Mouse (Mus musculus) embryonic facial prominence, embryonic 15.5 days (tissue): ENCODE results near the gene Wdr95. TPM values are rescaled to one million over a fixed set of nuclear protein-coding genes. Genes with fewer than 3 reads are reported as not detected.
A peak's percentile ranks its signal among the peaks of the same experiment; 100 is the strongest.

Experiments
- ATAC-seq: fragments of 200-750 bp; cut with Nextera tagmentation; 2 replicates; pipeline ENCODE4 v1.8.0; 2017; ENCODE audit warnings: low read depth, moderate TSS enrichment; ENCODE audit not compliant: insufficient number of reproducible peaks, low FRiP score, low TSS enrichment
- H3K27ac ChIP-seq: fragments of 300-500 bp; sonication (generic); replicated peaks from 2 replicates; pipeline ENCODE4 v1.5.1; 2015; ENCODE audit warnings: mild to moderate bottlenecking, inconsistent platforms
- H3K27me3 ChIP-seq: fragments of 300-500 bp; sonication (generic); 2 replicates; pipeline ENCODE4 v1.6.1; 2015; ENCODE audit warnings: inconsistent platforms
- H3K36me3 ChIP-seq: fragments of 300-500 bp; sonication (generic); 2 replicates; pipeline ENCODE4 v1.6.1; 2015; ENCODE audit warnings: mild to moderate bottlenecking, inconsistent platforms
- H3K4me1 ChIP-seq: fragments of 300-500 bp; sonication (generic); 2 replicates; pipeline ENCODE4 v1.6.1; 2015; ENCODE audit warnings: inconsistent platforms
- H3K4me2 ChIP-seq: fragments of 300-500 bp; sonication (generic); replicated peaks from 2 replicates; pipeline ENCODE4 v1.6.1; 2015; ENCODE audit warnings: mild to moderate bottlenecking, inconsistent platforms
- H3K4me3 ChIP-seq: fragments of 300-500 bp; sonication (generic); replicated peaks from 2 replicates; pipeline ENCODE4 v1.5.1; 2015; ENCODE audit warnings: mild to moderate bottlenecking, inconsistent platforms
- H3K9ac ChIP-seq: fragments of 300-500 bp; sonication (generic); 2 replicates; pipeline ENCODE4 v1.6.1; 2015; ENCODE audit warnings: inconsistent platforms
- H3K9me3 ChIP-seq: fragments of 300-500 bp; sonication (generic); replicated peaks from 2 replicates; pipeline ENCODE4 v1.6.1; 2016; ENCODE audit warnings: inconsistent platforms
- WGBS: fragments of 180-500 bp; shearing (Covaris S2); methylation state at CpG from one replicate; pipeline ENCODE4 v1.1.7; 2015; 5-methylcytosine and 5-hydroxymethylcytosine counted together
- polyA plus RNA-seq: library from polyadenylated mRNA; unstranded; fragments of >200 nt; fragmentation: Nextera tagmentation; extraction: Ambion mirVana; gene quantifications from 2 replicates; pipeline ENCODE4 v1.2.1, GENCODE M21; 2015

Wdr95 gene
- polyA plus RNA-seq, 1 experiment from 2014 or later = 1.5 TPM

DNA sequence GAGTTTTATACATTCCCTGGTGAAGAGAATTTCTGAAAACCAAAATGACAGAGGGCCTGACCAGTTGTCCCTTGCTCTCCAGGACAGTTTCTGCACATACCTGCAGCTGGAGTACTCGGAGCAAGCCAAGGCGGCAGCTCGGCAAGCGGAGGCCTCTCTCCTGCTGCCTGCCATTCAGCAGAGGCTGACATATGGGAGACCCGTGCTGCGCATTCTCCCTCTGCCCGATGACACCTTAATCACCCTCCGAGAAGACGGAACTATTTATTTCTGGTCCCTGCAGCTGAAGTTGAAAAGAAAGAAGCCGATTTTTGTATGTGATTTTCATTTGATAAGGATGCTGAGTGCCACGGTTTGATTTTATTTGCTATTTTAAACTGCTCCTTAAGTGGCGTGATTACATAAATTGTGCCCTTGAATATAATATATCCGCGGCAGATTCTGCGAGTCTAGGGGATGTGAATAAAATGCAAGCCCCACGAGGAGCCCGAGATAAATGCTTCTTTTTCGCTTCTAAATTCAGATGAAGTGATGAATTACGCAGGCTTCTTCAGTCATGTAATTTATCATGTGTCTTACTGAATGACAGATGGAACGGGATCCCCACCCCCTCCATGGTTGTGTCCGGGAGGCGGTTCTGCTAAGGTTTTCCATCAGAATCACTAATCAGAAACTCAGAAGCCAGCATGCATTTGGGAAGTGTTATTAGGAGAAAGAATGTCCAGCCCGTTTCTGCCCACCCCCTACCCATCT lies 24.9 kb upstream of the Wdr95 start:
- 66% methylated on average over 23 of the region's 23 CpGs for WGBS
- Histone ChIP-seq H3K27ac (no peak overlapping the region), H3K9me3 (no peaks in the 10 kb centered on the region), H3K4me1 (no peaks in the 10 kb centered on the region), H3K9ac (no peak overlapping the region), H3K27me3 (no peaks in the 10 kb centered on the region), H3K4me2 (no peak overlapping the region), H3K4me3 (no peak overlapping the region), H3K36me3 (no peaks in the 10 kb centered on the region)
- ATAC-seq = no peak

DNA sequence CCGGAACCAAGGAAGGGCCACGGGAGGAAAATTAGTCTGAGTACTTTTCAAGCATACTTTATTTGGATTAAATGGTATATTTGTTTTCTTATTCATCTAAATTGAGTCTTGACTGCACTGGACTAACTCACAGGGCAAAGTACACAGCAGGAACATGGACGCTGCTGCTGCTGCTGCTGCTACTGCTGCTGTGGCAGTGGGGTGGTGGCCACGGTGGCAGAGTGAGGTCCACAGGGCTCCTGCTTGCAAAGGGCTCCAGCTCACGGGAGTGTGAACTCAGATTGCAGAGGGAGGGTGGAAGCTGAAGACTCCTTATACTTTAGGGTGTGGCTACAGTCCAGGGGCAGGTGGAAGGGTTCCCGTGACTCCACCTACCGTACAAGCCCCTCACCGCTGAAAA lies 23.5 kb upstream of the Wdr95 start:
- no peak overlapping the region for H3K9ac ChIP-seq
- no peaks in the 10 kb centered on the region for H3K27me3 ChIP-seq
- no peaks in the 10 kb centered on the region for H3K9me3 ChIP-seq
- H3K4me2 ChIP-seq = no peak overlapping the region
- no peak overlapping the region for H3K27ac ChIP-seq
- no peak overlapping the region for H3K4me3 ChIP-seq
- ATAC-seq = no peak
- 78% methylated on average over 8 of the region's 8 CpGs for WGBS
- no peaks in the 10 kb centered on the region for H3K36me3 ChIP-seq
- no peaks in the 10 kb centered on the region for H3K4me1 ChIP-seq

GRCm38 (mm10) chr5:149506033-149506432 lies 22.4 kb upstream of the Wdr95 start:
- WGBS = 97% methylated on average over 2 of the region's 2 CpGs
- no peak for ATAC-seq
- Histone ChIP-seq H3K27ac (no peak overlapping the region), H3K4me2 (no peak overlapping the region), H3K36me3 (no peaks in the 10 kb centered on the region), H3K4me3 (no peak overlapping the region), H3K4me1 (no peaks in the 10 kb centered on the region), H3K9me3 (no peaks in the 10 kb centered on the region), H3K27me3 (no peaks in the 10 kb centered on the region), H3K9ac (no peak overlapping the region)

DNA sequence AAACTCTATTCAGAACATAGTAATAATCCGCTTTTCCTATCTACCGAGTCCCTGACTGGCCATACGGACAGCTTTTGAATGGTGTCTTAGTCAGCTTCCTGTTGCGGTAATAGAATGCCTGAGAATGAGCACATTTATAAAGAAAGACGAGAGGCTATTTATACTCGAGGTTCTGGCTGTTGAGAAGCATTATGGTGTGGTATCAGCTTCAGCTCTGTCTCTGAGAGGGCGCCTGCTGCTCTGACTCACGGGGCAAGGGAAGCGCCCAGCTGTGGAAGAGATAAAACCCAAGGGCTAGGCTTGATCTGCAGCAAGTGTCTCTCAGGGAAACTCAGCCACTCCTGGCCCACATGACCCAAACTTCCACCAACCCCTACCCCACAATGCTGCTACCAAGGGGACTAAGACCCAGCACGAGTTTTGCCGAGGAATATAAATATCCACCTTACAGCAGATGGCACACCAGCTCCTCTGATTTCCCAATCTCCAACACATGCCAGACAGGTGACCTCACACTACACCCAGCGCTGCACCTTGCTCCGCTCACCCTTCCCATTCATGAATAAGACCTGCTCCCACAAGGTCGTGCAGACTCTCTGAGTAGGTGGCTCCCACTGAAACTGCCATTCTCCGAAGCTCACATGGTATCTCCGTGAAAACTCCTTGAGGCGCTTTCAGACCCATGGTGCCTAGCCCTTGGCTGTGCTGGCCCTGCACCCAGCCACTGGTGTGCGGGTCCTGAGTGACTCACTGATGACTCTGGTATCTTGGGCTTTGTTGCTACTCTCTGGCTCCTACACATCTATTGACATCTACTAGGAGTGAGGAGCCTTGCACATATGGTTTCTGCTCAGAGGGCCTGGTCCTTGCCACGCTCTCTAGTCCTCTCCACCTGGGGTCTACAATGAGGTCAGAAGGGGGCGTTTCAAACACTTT lies 20.1 kb upstream of the Wdr95 start:
- H3K9ac ChIP-seq = no peak overlapping the region
- H3K4me1 ChIP-seq = peaks cover under 1% of the 10 kb centered on the region
- H3K36me3 ChIP-seq = no peaks in the 10 kb centered on the region
- no peak for ATAC-seq
- no peak overlapping the region for H3K4me3 ChIP-seq
- H3K9me3 ChIP-seq = no peaks in the 10 kb centered on the region
- H3K4me2 ChIP-seq = no peak overlapping the region
- no peak overlapping the region for H3K27ac ChIP-seq
- no peaks in the 10 kb centered on the region for H3K27me3 ChIP-seq
- WGBS = 76% methylated on average over 20 of the region's 20 CpGs

DNA sequence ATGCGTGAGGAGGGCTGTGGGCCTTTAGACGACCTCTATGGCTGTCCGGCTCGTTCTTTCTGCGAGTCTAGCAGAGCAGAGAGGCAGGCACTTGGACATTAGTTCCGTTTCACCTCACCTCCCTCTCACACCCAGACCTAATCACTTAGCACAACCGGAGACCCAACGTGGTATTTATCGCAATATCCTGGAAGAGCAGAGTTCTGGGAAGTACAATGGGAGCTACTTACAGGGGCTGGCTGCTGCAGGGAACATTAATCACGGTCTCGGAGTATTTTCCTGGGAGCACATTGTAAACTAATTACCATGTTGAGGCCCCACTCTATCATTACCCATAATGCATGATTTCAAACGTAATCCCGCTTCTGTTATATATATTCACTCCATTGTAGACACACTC lies 18.2 kb upstream of the Wdr95 start:
- H3K27me3 ChIP-seq = no peaks in the 10 kb centered on the region
- ATAC-seq = no peak
- H3K4me1 ChIP-seq = peaks cover 17% of the 10 kb centered on the region
- 76% methylated on average over 13 of the region's 13 CpGs for WGBS
- no peak overlapping the region for H3K27ac ChIP-seq
- no peaks in the 10 kb centered on the region for H3K36me3 ChIP-seq
- H3K9me3 ChIP-seq = no peaks in the 10 kb centered on the region
- H3K9ac ChIP-seq = no peak overlapping the region
- H3K4me3 ChIP-seq = no peak overlapping the region
- no peak overlapping the region for H3K4me2 ChIP-seq

GRCm38 (mm10) chr5:149512695-149513094 lies 15.8 kb upstream of the Wdr95 start:
- Histone ChIP-seq H3K4me3 (no peak overlapping the region), H3K4me1 (peaks cover 17% of the 10 kb centered on the region), H3K27me3 (no peaks in the 10 kb centered on the region), H3K9ac (no peak overlapping the region), H3K4me2 (no peak overlapping the region), H3K9me3 (no peaks in the 10 kb centered on the region), H3K27ac (no peak overlapping the region), H3K36me3 (no peaks in the 10 kb centered on the region)
- 34% methylated on average over 3 of the region's 3 CpGs for WGBS
- ATAC-seq = no peak

DNA sequence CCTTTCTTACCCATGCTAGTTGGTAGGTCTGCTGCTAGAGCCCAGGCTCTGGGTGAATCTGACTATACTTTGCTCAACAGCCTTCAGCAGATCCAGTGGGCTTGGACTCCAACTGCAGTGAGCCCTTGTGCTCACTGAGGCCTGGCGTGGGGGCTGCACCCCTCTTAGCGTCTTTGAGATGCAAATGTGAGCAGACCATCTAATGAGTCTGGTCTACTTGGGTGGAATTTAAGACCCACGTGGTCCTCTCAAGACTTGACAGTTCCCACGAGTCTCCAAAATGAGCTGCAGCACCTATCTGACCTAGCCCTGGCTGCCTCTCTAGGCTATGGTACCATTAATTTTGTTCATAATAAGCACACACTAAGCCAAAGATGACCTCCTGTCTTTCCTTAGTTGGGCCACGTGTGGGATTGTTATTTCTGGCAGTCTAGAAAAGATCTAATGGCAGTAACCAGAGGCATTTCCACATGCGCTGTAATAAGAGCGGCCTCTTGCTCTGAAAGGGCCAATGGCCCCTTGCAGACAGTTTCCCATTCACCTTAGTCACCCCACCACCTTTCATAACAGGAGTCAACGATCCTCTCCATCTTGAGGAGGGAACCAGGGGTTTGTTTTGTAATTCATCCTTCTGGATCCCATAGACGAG lies 14.9 kb upstream of the Wdr95 start:
- Histone ChIP-seq H3K4me3 (no peak overlapping the region), H3K36me3 (no peaks in the 10 kb centered on the region), H3K4me2 (peak overlapping the region; percentile 17), H3K4me1 (peaks cover 17% of the 10 kb centered on the region), H3K27ac (peak overlapping the region; percentile 65; the same call in 1 of the 2 replicates), H3K9me3 (no peaks in the 10 kb centered on the region), H3K9ac (no peak overlapping the region), H3K27me3 (no peaks in the 10 kb centered on the region)
- WGBS = 44% methylated on average over 9 of the region's 9 CpGs
- no peak for ATAC-seq

DNA sequence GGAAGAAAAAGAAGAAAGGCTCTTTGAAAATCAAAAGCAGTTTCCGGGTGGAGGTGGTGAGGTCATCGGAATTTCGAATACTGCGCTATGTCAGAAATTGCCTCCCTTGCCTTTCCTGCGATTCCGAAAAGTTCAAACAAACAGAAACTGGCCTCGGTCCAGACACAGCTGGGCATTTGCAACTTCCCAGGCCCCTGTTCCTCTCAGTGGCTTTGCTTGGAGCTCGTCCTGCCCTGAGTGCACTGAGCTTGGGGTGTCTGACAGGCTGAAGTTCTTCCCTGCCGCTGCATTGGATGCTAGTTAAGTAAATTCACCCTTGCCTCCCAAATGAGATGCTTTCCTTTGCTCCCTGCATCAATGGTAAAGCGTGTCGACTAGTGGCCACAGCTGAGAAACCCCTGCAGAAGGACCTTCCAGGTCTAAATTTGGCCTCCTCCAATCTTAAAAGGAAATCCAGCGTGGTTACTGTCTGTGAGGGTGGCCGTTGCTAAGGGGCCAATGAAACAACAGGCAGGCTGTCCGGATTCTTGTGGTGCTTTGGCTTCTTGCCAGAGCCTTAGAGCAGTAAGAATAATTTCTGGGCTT lies 14.3 kb upstream of the Wdr95 start:
- Histone ChIP-seq H3K4me3 (0 out of 2 replicates have a peak overlapping the region, but pooled peaks have one; percentile 0), H3K27ac (peak overlapping the region; percentile 65), H3K9me3 (no peaks in the 10 kb centered on the region), H3K36me3 (no peaks in the 10 kb centered on the region), H3K9ac (no peak overlapping the region), H3K4me1 (peaks cover 17% of the 10 kb centered on the region), H3K4me2 (peak overlapping the region; percentile 17), H3K27me3 (no peaks in the 10 kb centered on the region)
- no peak for ATAC-seq
- 11% methylated on average over 14 of the region's 14 CpGs for WGBS

DNA sequence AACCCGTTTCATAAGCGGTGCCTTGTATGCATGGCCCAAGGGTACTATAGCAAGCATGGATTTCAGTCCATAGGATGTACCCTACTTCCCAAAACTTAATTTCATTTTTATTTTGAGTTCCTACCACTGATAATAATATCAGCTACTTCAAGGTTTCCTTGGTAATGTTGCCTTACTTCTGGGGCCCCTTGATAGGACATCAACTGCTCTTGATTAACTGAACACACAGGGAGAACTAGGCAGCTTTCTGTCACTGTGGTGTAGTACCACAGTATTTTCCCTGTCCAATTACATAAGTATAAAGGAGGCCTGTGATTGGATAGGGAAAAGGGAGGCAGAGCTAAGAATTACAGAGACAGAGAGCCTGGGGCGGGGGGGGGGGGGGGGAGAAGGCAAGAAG lies 13.6 kb upstream of the Wdr95 start:
- Histone ChIP-seq H3K9me3 (no peaks in the 10 kb centered on the region), H3K27ac (no peak overlapping the region), H3K36me3 (no peaks in the 10 kb centered on the region), H3K4me2 (no peak overlapping the region), H3K4me1 (peaks cover 17% of the 10 kb centered on the region), H3K9ac (no peak overlapping the region), H3K27me3 (no peaks in the 10 kb centered on the region), H3K4me3 (no peak overlapping the region)
- WGBS = 39% methylated on average over 3 of the region's 3 CpGs
- ATAC-seq = no peak

GRCm38 (mm10) chr5:149517116-149517515 lies 11.4 kb upstream of the Wdr95 start:
- Histone ChIP-seq H3K36me3 (no peaks in the 10 kb centered on the region), H3K4me3 (no peak overlapping the region), H3K4me1 (peaks cover 17% of the 10 kb centered on the region), H3K27ac (no peak overlapping the region), H3K9me3 (no peaks in the 10 kb centered on the region), H3K27me3 (no peaks in the 10 kb centered on the region), H3K9ac (no peak overlapping the region), H3K4me2 (no peak overlapping the region)
- ATAC-seq = no peak
- WGBS = 63% methylated on average over 6 of the region's 6 CpGs

- 79% methylated on average over 5 of the region's 5 CpGs for WGBS
- no peak for ATAC-seq
These were observed 7.7 kb upstream of the Wdr95 start for GRCm38 (mm10) chr5:149520806-149521205.

More at GRCm38 (mm10) chr5:149520806-149521205, 7.7 kb upstream of the Wdr95 start:
- no peak overlapping the region for H3K27ac ChIP-seq
- no peak overlapping the region for H3K9ac ChIP-seq
- no peaks in the 10 kb centered on the region for H3K9me3 ChIP-seq
- no peak overlapping the region for H3K4me2 ChIP-seq
- H3K27me3 ChIP-seq = no peaks in the 10 kb centered on the region
- peaks cover 11% of the 10 kb centered on the region for H3K4me1 ChIP-seq
- H3K4me3 ChIP-seq = no peak overlapping the region
- H3K36me3 ChIP-seq = no peaks in the 10 kb centered on the region
